Mouse (Mus musculus) ES-Bruce4 (cell line): ENCODE results near the gene Fat2. TPM values are rescaled to one million over a fixed set of nuclear protein-coding genes. Genes with fewer than 3 reads are reported as not detected.

Experiments
- H3K27ac ChIP-seq: 2 replicates; pipeline ENCODE4 v1.5.1; 2012; ENCODE audit warnings: low read length, inconsistent platforms; ENCODE audit not compliant: insufficient read depth
- H3K27me3 ChIP-seq: 2 replicates; pipeline ENCODE4 v1.6.1; 2012; ENCODE audit warnings: mild to moderate bottlenecking, low read length, inconsistent platforms; ENCODE audit not compliant: control insufficient read depth, poor library complexity, insufficient read depth, severe bottlenecking
- H3K36me3 ChIP-seq: 2 replicates; pipeline ENCODE4 v1.6.1; 2012; ENCODE audit warnings: inconsistent platforms, mild to moderate bottlenecking, low read length, moderate library complexity; ENCODE audit not compliant: control insufficient read depth, poor library complexity, insufficient read depth, severe bottlenecking
- H3K4me1 ChIP-seq: one replicate; pipeline ENCODE4 v1.8.1; 2011; ENCODE audit warnings: low read length; ENCODE audit not compliant: control insufficient read depth, insufficient read depth
- H3K4me3 ChIP-seq: 2 replicates; pipeline ENCODE4 v1.5.1; 2011; ENCODE audit warnings: low read depth, mild to moderate bottlenecking, low read length
- H3K9ac ChIP-seq: 2 replicates; pipeline ENCODE4 v1.6.1; 2012; ENCODE audit warnings: low read depth, mild to moderate bottlenecking, inconsistent platforms; ENCODE audit not compliant: poor library complexity, severe bottlenecking
- H3K9me3 ChIP-seq: replicated peaks from 2 replicates; pipeline ENCODE4 v1.6.1; 2012; ENCODE audit warnings: mild to moderate bottlenecking, low read length, inconsistent platforms; ENCODE audit not compliant: control insufficient read depth, poor library complexity, insufficient read depth, severe bottlenecking
- CTCF ChIP-seq: IDR thresholded peaks from one replicate; pipeline ENCODE4 v1.8.1; 2011; ENCODE audit warnings: low read depth, low read length
- EP300 ChIP-seq: IDR thresholded peaks from 2 replicates; pipeline ENCODE4 v1.6.1; 2011; ENCODE audit warnings: low read depth, low read length; ENCODE audit not compliant: insufficient read depth
- POLR2A ChIP-seq: IDR thresholded peaks from one replicate; pipeline ENCODE4 v1.8.1; 2011; ENCODE audit warnings: low read length; ENCODE audit not compliant: insufficient read depth
- polyA plus RNA-seq: library from polyadenylated mRNA; stranded (reverse); fragments of >200 nt; gene quantifications from 2 replicates; pipeline ENCODE4 v1.2.4, GENCODE M21; 2011; ENCODE audit warnings: low read depth; ENCODE audit not compliant: missing spikeins, insufficient read depth, insufficient read length

Fat2 gene
- polyA plus RNA-seq, 1 experiment = 0.90 TPM

DNA sequence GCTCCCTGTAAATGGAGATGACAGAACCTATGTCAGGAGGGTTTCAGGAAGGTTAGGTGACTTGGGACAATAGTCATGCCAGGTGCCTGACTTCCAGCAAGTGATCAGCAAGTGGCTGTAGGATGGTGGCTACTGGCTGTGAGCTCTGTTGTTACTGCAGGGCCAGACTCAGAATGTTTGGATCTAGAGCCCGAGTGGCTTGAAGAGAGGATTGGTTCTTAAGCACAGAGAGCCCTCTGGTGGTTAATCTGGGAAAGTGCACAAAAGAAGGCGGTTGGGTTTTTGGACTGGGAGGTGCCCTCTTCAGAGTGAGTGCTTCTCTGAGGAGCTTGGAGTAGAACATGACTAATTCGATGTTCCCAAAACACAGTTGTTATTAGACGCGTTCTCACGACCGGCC, 95.8 kb downstream of the Fat2 start:
- TF ChIP-seq CTCF (no peak), POLR2A (no peak), EP300 (no peak)
- Histone ChIP-seq H3K4me1 (no peaks in the 10 kb centered on the region), H3K36me3 (no peaks in the 10 kb centered on the region), H3K4me3 (no peak overlapping the region), H3K27me3 (no peaks in the 10 kb centered on the region), H3K27ac (no peak overlapping the region), H3K9ac (no peak overlapping the region), H3K9me3 (no peaks in the 10 kb centered on the region)

DNA sequence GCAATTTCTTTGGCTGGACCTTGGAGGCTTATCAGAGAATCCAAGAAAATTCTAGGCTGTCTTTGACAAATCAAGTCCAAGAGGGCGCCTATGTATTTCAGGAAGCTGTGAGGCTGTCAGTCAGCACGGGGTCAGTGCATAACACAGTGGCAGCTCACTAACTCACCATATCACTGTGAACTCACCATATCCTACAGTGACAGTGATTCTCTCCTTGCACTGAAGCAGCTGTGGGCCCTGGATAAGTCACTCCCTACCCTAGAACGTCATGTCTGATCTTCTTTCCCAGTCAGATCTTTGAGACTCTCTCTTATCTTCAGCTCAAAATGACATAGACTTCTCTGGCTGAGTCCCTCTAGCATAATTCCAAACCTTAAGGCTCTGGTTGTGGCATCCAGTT, 96.9 kb downstream of the Fat2 start:
- no peak for TF ChIP-seq CTCF
- TF ChIP-seq POLR2A = no peak
- TF ChIP-seq EP300 = no peak
- Histone ChIP-seq H3K36me3 (no peaks in the 10 kb centered on the region), H3K27me3 (no peaks in the 10 kb centered on the region), H3K9me3 (no peaks in the 10 kb centered on the region), H3K9ac (no peak overlapping the region), H3K4me1 (no peaks in the 10 kb centered on the region), H3K27ac (no peak overlapping the region), H3K4me3 (no peak overlapping the region)

DNA sequence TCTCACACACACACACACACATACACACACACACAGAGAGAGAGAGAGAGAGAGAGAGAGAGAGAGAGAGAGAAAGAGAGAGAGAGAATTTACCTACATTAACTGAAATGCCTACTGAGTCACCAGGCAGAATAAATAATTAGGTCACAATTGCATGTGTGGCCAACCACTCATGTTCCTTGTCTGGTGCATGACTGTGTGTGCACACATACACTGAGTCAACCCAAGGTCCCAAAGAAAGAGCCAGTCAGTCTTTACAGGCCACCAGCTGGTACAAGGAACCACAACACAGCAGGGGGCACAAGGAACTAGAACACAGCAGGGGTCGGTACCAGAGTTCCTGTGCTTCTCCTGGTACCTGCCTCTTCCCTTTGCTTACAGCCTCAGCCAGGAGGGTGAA, 99.5 kb downstream of the Fat2 start:
- no peaks in the 10 kb centered on the region for H3K4me1 ChIP-seq
- H3K9me3 ChIP-seq = no peaks in the 10 kb centered on the region
- 0 out of 2 replicates have a peak, but pooled peaks cover 3% of the 10 kb centered on the region for H3K36me3 ChIP-seq
- no peak overlapping the region for H3K27ac ChIP-seq
- no peaks in the 10 kb centered on the region for H3K27me3 ChIP-seq
- no peak overlapping the region for H3K9ac ChIP-seq
- no peak for TF ChIP-seq POLR2A
- TF ChIP-seq CTCF = no peak
- no peak for TF ChIP-seq EP300
- no peak overlapping the region for H3K4me3 ChIP-seq

DNA sequence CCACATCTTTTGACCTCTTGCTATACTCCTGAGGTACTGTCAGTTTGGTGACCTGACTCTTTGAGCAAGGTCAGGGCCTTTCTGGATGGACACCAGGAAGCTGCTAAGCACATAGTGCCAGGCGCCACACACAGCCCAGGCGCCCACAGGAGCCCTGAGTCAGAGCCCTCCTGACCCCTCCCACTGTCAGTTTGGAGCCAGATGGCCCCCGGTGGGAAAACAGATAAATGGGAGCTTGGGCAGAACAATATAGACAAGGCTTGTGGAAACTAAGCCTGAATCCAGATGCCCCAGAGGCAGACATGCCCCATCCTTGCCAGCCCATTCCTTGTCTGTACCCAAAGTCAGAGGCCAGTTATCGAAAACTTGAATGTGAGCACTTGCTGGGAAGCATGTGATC, 101.6 kb downstream of the Fat2 start:
- no peak overlapping the region for H3K4me3 ChIP-seq
- H3K36me3 ChIP-seq = 0 out of 2 replicates have a peak, but pooled peaks cover 3% of the 10 kb centered on the region
- H3K27me3 ChIP-seq = no peaks in the 10 kb centered on the region
- no peak overlapping the region for H3K27ac ChIP-seq
- TF ChIP-seq POLR2A (no peak), CTCF (no peak), EP300 (no peak)
- H3K9me3 ChIP-seq = no peaks in the 10 kb centered on the region
- H3K4me1 ChIP-seq = no peaks in the 10 kb centered on the region
- no peak overlapping the region for H3K9ac ChIP-seq

DNA sequence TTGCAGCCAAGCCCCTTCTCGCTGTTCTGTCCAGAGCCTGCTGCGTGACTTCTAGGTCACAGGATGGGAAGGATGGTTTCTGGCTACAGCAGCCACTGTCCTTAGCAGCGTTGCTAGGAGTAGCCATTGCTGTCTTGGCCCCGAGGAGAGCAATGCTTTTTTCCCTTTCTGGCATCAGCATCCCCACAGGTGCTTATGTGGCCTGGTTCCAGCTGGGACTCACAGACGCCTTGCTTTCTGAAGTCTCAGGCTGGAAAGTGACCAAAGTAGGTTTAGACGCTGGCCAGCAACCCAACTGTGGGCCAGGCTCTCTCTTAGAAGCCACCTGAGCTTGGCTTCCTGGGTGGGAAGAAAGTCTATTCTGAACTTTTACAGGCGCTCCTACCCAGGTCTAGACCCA, 102.1 kb downstream of the Fat2 start:
- no peak for TF ChIP-seq CTCF
- no peak for TF ChIP-seq POLR2A
- TF ChIP-seq EP300 = no peak
- H3K4me1 ChIP-seq = no peaks in the 10 kb centered on the region
- H3K9me3 ChIP-seq = no peaks in the 10 kb centered on the region
- H3K9ac ChIP-seq = no peak overlapping the region
- H3K27ac ChIP-seq = no peak overlapping the region
- 0 out of 2 replicates have a peak, but pooled peaks cover 3% of the 10 kb centered on the region for H3K36me3 ChIP-seq
- no peaks in the 10 kb centered on the region for H3K27me3 ChIP-seq
- H3K4me3 ChIP-seq = no peak overlapping the region

DNA sequence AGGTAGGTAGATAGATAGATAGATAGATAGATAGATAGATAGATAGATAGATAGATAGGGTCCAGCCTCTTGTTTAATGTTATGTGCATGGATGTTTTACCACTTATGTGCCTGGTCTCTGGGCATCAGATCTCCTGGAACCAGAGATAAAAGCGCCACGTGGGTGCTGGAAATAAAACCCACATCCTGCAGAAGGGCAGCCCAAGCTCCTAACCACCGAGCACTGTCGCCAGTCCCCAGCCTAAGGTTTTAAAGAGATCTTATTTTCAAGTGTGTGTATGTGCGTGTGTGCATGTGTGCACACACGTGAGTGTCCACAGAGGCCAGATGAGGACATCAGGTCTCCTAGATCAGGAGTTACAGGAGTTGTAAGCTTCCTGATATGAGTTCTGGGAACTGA, 105.3 kb downstream of the Fat2 start:
- Histone ChIP-seq H3K9me3 (no peaks in the 10 kb centered on the region), H3K27ac (no peak overlapping the region), H3K9ac (no peak overlapping the region), H3K27me3 (no peaks in the 10 kb centered on the region), H3K4me1 (no peaks in the 10 kb centered on the region), H3K36me3 (0 out of 2 replicates have a peak, but pooled peaks cover 3% of the 10 kb centered on the region), H3K4me3 (no peak overlapping the region)
- TF ChIP-seq EP300 (no peak), POLR2A (no peak), CTCF (no peak)
